Mouse (Mus musculus) thymus, adult 18-20 months (tissue): ENCODE results near the gene Nnat.
A peak's percentile ranks its signal among the peaks of the same experiment; 100 is the strongest.
"Not testable (repeated sequence)": the region's sequence is repeated elsewhere in the genome, so short reads cannot be mapped to it uniquely, and the experiment has no call there.

Experiments used
- DNase-seq, 2 experiments: peaks; one replicate each; pipeline ENCODE4 v3.0.0; 2022; ENCODE audit warnings: mixed read lengths in 2 of 2

The Nnat gene

DNA sequence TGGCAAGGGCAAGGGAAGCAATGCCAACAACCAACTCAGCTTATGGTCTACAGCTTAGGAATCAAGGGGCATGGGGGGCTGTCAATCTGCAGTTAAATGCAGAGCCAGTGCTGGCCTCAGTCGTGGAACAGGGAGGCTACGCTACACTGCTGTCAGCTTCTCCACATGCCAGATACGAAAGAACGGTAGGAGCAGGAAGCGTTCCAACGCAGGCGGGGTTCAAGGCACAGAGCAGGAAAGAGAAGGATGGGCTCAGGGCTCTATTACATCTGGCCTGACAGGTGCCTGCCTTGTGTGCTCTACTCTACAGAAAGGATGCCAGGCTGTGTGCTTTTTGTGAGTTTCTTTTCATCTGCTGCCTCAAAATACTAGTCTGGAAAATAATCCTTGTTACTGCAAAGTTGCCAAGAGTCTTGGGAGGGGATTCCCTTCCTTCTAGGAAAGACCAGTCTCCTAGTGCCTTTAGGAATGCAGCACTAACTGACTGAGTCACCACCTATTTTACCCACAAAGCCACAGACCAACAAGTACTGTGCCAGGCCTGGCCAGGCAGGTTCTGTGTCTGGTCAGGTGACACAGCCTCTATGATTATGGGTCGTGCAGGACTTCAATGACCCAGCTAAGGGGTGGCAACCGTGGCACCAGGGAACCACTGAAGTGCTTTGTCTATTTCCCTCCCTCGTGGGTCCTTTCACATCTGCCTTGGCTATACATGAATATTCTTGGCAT, 7.6 kb upstream of the Nnat start:
- no peak for DNase-seq

DNA sequence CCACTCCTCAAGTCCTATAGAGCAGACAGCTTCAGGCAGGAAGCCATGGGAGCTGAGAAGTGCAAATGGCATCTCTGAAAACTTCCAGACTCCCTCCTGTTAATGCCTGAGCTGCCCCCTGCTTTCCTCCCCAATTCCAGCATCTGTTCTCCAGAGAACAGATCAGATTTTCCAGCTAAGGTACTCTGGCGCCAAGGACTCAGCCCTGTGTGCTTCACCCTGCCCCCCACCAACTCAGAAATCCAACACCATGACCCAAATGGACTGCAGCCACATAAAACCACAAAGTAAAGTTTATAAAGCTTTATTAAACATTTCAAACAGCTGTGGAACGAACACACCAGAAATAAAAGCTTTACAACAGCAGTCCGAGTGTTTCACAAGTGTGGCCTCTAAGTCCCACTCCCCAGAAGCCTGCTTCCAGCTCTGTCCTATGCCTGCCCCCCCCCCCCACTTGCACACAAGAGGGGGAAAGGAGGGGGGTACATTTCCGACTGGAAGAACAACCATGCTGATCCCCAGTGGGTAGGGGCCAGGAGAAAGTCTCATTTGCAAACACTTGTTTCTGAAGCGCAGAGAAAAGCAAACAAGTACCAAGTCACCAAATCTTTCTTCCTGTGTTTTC, 3.7 kb upstream of the Nnat start:
- no peak for DNase-seq

DNA sequence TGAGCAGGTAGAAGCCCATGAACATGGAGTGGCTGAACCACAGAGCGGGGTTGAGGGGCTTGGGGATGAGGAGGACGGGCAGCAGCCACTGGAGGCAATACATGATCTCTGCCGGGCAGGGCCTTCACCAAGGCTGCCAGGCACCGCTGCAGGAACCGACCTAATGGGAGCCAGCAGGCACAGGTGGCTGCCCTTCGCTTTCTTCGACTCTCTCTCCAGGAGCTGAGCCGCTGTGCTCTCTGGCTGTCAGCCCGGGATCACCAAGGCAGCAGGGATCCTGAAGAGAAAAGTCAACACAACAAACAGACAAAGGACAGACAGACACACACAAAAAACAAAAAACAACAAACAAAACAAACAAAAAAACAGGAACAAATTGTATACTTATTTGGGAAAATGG, 1.8 kb upstream of the Nnat start:
- no peak for DNase-seq

DNA sequence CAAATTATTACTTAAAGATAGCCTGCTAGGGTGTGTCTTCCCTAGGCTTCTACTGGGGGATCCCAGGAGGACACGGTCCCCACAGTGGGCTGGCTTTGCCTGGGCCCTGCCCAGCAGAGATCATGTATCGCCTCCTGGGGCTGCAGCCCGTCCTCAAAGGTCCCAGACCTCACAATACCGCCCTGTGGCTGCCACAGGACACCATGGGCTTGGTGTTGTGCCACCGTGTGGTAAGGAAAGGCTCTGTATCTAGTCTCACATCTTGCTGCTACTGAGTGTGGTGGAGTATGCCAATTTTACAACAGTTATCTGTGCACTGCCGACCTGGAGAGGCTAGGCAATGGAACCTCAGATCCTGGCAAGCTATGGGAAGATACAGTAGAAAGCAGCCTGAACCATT, 1.4 kb upstream of the Nnat start:
- no peak for DNase-seq

DNA sequence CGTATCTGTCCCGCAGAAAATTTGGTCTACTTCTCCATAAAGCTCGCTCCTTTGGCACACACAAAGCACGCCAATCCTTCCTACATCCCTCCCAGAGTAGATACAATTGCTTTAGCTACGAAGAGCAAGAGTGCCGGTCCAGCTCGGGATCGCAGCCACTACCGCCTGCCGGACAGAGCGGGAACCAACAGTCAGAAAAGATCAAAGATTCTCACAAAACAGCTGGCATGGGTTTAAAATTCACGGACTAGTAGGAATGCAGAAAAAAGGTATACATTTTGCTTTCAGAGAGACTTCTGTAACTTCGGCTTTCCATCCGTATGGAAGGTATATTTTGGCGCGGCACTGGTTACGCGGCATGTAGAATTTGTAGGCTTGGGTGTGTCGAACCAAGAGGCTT, 438 bp upstream of the Nnat start:
- no peak for DNase-seq

DNA sequence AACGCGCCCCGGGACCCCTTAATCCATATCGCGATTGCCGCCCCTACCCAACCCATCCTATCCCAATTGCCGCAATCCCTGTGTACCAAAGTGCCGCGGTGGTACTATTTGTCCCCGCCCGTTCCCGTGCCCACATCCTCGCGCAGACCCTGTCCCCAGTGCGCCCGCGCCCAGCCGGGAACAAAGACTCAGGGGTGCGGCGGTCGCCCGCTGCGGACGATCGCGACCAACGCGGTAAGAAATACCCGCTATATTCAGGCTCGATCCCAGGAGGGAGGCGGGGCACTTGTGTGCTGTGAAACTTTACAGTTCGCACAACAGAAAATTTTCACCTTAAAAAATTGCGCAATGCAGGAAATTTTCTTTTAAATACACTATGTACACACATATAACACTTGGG, 424 bp downstream of the Nnat start:
- no peak for DNase-seq

DNA sequence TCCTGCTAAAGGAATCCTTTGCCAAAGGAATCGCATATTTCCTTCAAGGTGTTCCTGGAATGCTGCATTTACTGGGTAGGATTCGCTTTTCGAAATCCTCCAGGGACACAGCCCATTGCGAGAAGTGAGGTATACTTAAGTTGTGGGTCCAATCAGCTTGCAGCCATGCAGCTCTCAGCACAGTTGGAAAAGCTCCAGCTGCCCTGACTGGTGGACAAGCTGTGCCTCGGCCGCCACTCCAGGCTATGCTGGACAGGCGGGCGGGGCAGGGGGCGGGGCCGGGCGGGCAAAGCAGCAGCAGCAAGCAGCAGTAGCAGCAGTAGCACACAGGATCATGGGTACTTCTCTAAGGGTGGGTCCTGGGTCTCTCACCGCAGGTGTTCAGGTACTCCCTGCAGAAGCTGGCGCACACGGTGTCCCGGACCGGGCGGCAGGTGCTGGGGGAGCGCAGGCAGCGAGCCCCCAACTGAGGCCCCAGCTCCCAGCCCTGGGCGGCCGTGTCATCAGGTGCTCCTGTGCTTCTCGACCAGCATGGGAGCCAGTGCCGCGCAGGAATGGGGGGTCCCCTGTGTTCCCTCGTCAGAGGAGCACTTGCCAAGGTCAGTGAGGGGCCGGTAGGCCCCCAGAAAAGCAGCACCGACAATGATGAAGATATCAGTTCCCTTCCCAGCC, 1.4 kb downstream of the Nnat start:
- no peak for DNase-seq

DNA sequence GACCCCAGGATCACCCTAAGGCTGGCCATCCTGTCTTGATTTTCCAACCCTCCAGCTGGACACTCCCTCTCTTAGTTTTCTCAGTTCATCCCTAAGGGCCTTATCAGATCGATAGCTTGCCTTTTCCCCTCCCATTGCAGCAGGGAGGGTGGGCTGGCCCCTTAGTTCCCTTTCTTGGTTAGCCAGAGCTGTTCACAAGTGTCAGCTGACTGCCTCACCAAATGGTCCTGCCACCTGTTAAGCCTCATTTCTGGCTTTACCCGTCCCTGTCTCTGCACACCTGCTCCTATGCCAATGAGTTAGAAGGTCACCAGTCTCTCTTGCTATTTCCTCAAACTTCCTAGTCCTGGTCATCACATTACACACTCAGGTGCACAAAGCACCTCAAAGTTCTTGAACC, 3.2 kb downstream of the Nnat start:
- DNase-seq, result no peak

DNA sequence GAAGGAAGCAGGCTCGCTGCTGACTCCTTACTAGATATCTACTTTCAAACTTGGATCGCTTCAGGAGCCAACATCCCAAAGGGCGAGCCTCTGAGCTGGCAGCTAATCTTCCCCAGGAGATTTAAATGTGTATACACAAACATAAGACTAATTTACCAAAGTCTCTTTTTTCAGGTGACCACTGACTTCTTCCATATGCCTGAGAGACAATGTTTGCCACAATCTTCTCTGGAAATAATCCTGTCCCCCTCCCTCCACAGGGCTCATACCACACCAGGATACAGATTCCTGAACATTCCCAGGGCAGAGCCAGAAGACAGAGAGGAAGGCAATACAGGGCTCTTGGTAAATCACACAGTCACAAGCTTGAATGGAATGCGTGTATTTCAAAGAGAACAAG, 4.8 kb downstream of the Nnat start:
- DNase-seq, result no peak

DNA sequence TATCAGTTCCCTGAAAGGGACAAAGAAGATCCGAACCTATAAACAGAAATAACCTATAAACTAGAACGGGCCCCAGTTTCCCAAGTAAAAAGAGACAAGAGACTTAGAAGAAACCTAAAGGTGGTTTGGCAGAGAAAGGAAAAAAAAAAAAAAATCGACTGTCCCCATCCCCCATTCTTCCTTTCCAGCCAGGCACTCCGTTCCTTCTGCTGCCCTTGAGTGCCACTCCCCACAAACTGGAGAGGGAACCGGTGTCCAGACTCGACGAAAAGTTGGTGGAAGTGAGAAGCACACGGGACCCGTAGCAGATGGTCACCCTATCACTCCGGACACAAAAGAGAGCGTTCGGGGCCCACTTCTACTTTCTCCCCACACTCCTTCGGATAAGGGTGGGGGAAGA, 5.6 kb downstream of the Nnat start:
- DNase-seq, result no peak

DNA sequence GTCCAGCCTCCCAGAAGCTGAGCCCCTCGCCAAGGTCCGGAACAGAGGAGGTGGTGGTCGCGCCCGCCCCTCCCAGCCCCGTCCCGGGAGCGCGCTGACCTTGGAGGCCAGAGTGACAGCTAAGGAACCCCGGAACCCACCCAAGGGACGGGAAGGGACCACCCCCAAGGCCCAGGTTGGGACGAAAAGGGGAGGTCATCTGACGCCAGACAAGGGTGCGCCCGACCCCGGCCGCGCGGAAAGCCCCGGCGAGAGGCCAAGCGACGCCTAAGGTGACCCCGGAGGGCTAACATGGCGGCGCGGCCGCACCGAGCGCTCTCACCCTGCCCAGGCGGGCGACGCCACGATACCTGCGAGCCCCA, 6.0 kb downstream of the Nnat start:
- DNase-seq, result no peak

DNA sequence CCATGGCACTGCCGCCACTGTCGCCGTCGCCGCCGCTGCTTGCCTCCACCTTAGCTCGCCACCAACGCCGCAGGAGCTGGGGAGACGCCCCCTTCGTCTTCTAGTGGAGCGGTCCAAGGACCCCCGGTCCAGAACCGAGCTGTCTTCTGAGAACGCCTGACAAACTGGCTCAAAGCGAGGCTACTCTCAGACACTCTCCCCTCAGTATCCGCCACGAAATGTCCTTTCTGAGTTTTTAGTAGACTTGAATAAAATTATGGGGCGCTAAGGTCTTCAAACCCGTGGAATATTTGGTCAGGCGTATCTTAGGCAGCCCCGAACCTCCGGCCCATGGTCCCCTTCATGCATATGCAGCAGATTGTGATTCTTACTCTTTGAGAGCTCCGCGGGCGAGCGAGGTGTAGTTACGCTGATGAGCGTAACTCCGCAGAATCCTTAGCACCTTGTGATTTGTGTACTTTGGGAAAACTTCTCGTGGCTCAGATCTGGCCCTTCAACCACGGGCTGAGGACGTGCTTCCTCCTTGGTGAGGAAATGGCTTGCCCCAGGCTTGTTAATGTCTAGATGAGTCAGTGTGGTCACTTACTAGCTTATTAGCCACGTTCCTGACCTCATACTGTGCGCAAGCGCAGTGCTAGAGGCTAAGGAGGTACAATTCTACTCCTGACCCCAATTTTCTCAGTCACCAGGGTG, 6.5 kb downstream of the Nnat start:
- DNase-seq, result peak; percentile 66 to 76

DNA sequence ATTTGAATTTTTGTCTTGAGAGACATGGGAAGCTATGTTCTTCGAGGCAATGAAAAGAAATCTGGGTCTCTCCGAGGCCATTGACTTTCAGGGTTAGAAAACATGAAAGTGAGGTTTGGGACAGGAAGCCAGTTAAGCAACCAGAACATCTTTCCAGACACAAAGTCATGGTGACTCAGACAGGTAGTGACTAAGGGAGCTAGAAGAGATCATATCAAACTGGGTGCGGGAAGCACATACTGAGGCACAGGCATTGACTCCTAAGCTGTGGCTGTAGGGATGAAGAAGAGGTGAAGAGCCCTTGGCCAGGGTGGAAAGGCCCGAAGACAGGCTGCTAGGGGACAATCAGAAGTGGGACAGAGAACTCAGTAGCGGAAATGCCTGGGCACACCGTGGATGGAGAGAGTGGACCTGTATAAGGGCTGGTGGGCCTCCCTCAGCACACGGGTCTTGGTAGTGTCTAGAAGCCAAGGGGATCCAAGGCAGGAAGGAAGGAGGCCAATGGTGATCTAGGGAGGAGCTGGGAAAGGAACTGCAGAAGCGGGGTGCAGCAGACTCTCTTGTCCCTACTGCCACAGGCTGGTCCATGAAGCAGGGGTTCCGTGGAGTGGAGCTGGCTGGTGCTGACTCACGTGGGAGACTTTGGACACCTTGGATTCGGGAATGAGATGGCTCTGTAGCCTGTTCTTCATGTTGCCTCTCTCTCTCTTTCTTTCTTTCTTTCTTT, 7.5 kb downstream of the Nnat start:
- no peak for DNase-seq

DNA sequence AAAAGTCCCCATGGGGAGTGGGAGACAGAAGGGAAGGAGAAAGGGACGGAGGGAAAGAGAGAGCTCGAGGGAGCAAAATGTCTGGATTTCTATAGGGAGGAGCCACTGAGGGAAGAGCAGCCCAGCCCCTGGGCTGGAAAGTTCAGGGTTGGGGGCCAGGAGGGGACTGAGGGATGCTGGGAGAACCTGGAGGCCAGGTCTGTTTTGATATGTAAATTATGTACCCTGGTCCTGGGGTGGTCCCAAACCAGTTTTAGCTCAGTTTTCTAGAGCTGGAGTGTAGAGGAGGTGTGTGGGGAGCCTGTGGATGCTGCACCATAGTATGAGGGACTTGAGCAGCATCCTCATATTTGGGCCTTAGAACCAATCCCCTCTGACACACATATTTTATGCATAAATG, 9.0 kb downstream of the Nnat start:
- no peak for DNase-seq

DNA sequence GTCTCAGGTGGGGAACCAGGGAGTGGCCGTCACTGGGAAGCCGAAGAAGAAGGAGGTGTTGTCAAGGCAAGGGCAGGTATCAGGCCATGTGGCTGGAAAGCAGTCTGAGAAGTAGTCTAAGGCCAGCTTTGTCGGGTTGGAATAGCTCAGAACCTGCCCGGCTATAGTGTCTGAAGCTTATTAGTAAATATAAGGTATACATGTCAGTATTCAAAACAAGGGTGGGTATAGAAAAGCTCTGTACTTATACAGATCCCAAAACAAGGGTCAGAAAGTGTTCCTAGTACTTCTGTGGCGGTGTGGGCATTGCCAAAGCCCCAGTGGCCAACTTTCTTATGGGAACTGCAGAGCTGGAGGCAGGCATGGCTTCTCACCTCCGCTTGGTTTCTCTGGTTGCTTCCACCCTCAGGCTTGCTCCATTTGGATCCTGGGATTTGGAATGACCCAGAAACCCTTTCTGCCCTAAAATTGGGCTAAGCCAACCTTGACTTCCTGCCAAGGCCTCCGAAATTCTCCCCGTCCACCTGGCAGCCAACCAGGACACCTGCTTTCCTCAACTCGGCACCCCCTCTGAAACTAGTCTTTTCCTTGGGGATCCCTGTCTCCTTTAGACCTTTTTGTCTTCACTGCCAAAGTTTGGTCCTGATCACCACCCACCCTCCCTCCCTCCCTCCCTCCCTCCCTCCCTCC, 10.1 kb downstream of the Nnat start:
- DNase-seq, result no peak

DNA sequence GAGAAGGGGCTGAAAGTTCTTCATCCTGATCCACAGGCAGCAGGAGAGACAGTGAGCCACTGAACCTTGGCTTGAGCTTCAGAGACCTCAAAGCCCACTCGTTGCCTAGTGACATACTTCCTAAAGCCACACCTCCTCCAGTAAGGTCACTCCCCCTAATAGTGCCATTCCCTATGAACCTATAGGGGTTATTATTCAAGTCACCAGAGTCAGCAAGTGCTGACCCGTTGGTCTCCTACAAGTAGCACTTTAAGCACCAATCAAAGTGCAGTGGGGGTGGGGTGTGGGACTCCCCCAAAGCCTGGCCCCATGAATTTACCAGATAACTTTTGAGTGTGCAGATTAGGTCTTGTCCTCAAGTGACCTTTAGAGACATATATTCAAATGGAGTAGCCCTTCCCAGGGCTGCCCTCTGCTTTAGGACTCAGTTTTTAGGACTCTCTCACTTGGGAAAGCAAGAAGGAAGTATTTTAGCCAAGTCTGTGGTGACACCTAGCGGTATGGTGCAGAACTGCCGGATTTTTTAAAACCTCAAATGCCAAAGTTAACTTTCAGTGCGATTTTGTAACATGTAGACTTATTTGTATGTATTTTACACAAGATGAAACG, 11.4 kb downstream of the Nnat start, which contains the start of gene Blcap:
Blcap (minus strand) TSS at position 51 of the 609 bp plus-strand sequence.
- DNase-seq, result no peak

DNA sequence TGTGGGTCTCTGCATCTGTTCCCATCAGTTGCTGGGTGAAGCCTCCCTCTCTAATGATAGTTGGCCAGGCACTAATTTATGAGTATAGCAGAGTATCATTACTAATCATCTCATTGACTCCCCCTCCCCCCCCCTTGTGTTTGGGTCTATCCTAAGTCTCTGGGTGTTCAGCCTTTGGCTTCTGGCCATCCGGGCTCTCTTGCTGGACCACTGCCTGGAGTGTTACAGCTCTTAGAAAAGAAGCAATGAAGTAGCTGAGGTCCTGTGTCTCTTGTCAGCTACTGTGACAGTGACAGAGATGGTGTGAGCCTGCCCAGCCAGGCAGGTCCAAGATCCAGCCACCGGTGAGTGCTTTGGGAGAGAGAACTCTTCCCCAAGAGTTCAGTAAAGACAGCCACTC, 12.9 kb downstream of the Nnat start:
- DNase-seq, result no peak

DNA sequence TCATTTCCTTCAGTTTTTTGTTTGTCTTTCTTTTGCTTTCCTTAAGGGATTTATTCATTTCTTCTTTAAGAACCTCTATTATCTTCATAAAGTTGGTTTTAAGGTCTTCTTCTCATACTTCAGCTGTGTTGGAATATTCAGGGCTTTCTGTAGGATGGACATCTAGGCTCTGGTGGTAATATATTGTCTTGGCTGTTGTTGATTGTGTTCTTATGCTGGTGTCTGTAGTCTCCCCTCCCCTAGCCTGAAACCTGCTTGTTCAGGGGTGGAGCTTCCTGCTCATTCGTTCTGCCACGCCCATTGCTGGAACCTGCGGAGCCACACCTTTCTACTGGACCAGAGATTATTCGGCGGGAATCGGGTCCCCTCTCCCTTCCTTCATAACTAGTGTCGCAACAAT, 25.5 kb downstream of the Nnat start:
- DNase-seq, result not testable (repeated sequence)

DNA sequence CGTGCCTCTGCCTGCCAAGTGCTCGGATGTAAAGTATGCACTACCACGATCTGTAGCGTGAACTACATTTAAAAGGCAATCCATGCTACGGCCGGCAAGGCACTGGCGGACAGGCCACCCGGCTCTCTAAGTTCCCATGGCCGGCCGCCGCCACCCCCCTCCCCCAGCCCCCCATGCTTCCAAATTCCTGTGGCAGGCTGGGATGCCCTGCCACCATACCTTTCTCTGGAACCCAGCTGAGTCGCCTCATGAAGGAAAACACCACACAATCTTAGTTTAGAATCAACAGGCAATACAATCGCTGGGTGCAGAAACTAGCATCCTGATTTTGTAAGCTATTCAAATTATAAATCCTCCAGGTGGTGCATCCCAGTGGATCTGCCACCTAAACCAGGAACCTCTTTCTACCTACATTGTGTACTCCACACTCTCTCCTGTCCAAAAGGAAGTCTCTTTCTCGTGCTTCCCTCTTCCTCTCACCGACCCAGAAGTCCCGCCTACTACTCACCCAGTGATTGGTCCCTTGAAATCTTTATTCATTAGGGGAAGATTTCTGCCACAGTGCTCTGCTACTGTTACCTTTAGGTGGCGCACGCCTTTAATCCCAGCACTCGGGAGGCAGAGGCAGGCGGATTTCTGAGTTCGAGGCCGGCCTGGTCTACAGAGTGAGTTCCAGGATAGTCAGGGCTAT, 37.1 kb downstream of the Nnat start:
- DNase-seq, result no peak

DNA sequence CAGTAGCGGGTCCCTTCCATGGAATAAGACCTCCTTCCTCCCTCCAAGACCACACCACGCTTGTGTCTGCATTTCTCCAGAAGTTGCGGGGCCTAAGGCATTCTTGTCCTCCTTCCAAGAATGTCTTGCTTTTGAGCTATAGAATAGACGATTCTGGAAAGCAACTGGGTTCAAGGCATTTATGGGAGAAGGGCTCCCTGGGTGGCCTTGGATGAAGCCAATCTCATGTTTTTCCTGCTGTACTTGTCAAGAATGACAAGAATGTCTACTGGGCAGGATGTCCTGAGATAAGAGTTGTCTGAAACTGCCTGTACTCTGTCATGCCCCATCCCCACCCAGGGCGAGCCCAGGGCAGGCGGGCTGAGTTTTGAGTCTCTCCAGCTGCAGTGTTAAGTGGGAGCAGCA, 41.6 kb downstream of the Nnat start:
- DNase-seq, result no peak

DNA sequence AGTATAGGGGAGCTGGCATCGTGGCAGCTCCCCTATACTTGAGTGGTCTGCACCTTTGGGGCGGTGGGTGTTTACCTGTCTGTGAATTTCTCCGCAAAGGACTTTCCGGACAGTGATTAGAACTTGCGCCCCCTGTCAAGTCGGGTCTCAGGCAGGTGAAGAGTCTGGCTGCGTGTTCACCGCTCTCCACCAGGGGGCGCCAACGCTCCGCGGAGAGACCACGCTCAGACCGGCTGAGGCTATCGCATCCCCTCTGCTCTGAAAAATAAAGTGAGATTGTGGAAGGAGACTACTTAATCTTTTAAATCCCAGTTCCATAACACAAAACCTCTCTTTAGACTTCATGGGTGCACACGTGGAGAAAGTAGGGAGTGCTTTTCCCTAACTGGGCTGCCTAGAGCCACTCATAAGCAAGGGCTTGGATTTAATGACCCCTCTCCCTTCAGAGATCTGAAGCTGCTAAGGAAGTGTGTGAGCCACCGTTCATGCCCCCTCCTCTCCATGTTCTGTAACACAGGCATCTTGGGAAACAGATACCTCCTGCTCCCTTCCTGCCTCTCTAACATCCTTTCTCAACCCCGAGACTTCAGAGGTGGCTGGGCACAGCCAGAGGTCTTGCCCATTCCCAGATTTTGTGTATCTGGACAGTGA, 45.3 kb downstream of the Nnat start:
- DNase-seq, result peak; percentile 33 to 52
